ENCODE assay signal across 8 mouse cellular contexts in genomic region chr1:121332485-121332884, GRCm38 (mm10). TPM values are rescaled to one million over a fixed set of nuclear protein-coding genes. Genes with fewer than 3 reads are reported as not detected.
DNase-seq lines count a peak whose midpoint lies in the region; ATAC-seq and TF ChIP-seq lines count a peak whose summit lies in the region.

Gene Insig2, minus strand, starts transcription at chr1:121332589.

- H3K4me2 ChIP-seq in forebrain, embryonic 15.5 days (replicated peaks), result no peak within 1 kb of the TSS
- no peak within 1 kb of the TSS for H3K4me2 ChIP-seq in hindbrain, embryonic 11.5 days (replicated peaks; ENCODE audit: low read depth, low read length)

- 82% methylated on average over 1 of the region's 1 CpGs for WGBS in cerebellum, adult 2 months
- 94% methylated on average over 1 of the region's 1 CpGs for WGBS in forebrain, embryonic 15.5 days
- 100% methylated on average over 1 of the region's 1 CpGs for WGBS in hindbrain, embryonic 11.5 days
- 93% methylated on average over 1 of the region's 1 CpGs for WGBS in macrophage (ENCODE audit: missing documents)

- H3K9ac ChIP-seq in forebrain, embryonic 15.5 days (replicated peaks), result no peak within 1 kb of the TSS
- H3K9ac ChIP-seq in hindbrain, embryonic 11.5 days (ENCODE audit: low read depth, low read length), result no peak within 1 kb of the TSS

- DNase-seq in cerebellum, adult 2 months, result no peak
- DNase-seq in cerebellum, adult 18-20 months, result no peak
- no peak for DNase-seq in G1E (ENCODE audit: low spot score)
- no peak for DNase-seq in hindbrain, embryonic 11.5 days (ENCODE audit: low spot score)
- no peak for DNase-seq in embryo, embryonic 11 days

- no peak within 1 kb of the TSS for H3K27ac ChIP-seq in cerebellum, adult 2 months (ENCODE audit: insufficient read depth, low read length)
- H3K27ac ChIP-seq in forebrain, embryonic 15.5 days (replicated peaks), result no peak within 1 kb of the TSS
- H3K27ac ChIP-seq in hindbrain, embryonic 11.5 days (ENCODE audit: low read depth, low read length), result no peak within 1 kb of the TSS
- no peak within 1 kb of the TSS for H3K27ac ChIP-seq in macrophage

- H3K36me3 ChIP-seq in G1E (replicated peaks), result peaks cover 25% of the 10 kb centered on the region
- H3K36me3 ChIP-seq in forebrain, embryonic 15.5 days, result no peaks in the 10 kb centered on the region
- no peaks in the 10 kb centered on the region for H3K36me3 ChIP-seq in hindbrain, embryonic 11.5 days (ENCODE audit: control insufficient read depth, insufficient read depth, low read length)
- no peaks in the 10 kb centered on the region for H3K36me3 ChIP-seq in macrophage (ENCODE audit: inconsistent target)

- H3K4me1 ChIP-seq in cerebellum, adult 2 months (ENCODE audit: control insufficient read depth, insufficient read depth, low read length), result no peaks in the 10 kb centered on the region
- H3K4me1 ChIP-seq in G1E (ENCODE audit: insufficient read depth, low read depth, low read length), result peaks cover 6% of the 10 kb centered on the region
- H3K4me1 ChIP-seq in forebrain, embryonic 15.5 days, result peaks cover 11% of the 10 kb centered on the region
- H3K4me1 ChIP-seq in hindbrain, embryonic 11.5 days (replicated peaks; ENCODE audit: control insufficient read depth, insufficient read depth, low read length), result no peaks in the 10 kb centered on the region

- no peak for ATAC-seq in G1E (ENCODE audit: extremely low read depth, insufficient number of reproducible peaks, low FRiP score, poor library complexity, severe bottlenecking)
- no peak for ATAC-seq in forebrain, embryonic 15.5 days (replicated peaks)
- ATAC-seq in hindbrain, embryonic 11.5 days (ENCODE audit: low FRiP score), result no peak
- ATAC-seq in frontal cortex, adult (ENCODE audit: low TSS enrichment), result no peak

- no peak for TF ChIP-seq CTCF in cerebellum, adult 2 months (IDR thresholded peaks at IDR 0.05; ENCODE audit: borderline replicate concordance, insufficient read depth, low read depth, low read length)
- no peak for TF ChIP-seq CTCF in G1E (IDR thresholded peaks at IDR 0.05; ENCODE audit: low read depth, low read length)

- H3K4me3 ChIP-seq in cerebellum, adult 2 months (replicated peaks; ENCODE audit: insufficient read depth, low read depth, low read length), result no peak within 1 kb of the TSS
- H3K4me3 ChIP-seq in G1E (ENCODE audit: low read depth, low read length) (no peak within 1 kb of the TSS), macrophage (ENCODE audit: inconsistent target) (no peak within 1 kb of the TSS)
- H3K4me3 ChIP-seq in forebrain, embryonic 15.5 days, result no peak within 1 kb of the TSS
- no peak within 1 kb of the TSS for H3K4me3 ChIP-seq in hindbrain, embryonic 11.5 days (ENCODE audit: low read depth, low read length)

- no peaks in the 10 kb centered on the region for H3K27me3 ChIP-seq in cerebellum, adult 2 months (ENCODE audit: control insufficient read depth, insufficient read depth, low read length)
- no peaks in the 10 kb centered on the region for H3K27me3 ChIP-seq in G1E (ENCODE audit: insufficient read depth, low read length)
- H3K27me3 ChIP-seq in forebrain, embryonic 15.5 days, result no peaks in the 10 kb centered on the region
- no peaks in the 10 kb centered on the region for H3K27me3 ChIP-seq in hindbrain, embryonic 11.5 days (ENCODE audit: control insufficient read depth, insufficient read depth, low read length)

- TF ChIP-seq POLR2A in cerebellum, adult 2 months (IDR thresholded peaks at IDR 0.05; ENCODE audit: borderline replicate concordance, insufficient read depth, low read length), result no peak

- no peaks in the 10 kb centered on the region for H3K9me3 ChIP-seq in G1E (replicated peaks)
- no peaks in the 10 kb centered on the region for H3K9me3 ChIP-seq in forebrain, embryonic 15.5 days
- no peaks in the 10 kb centered on the region for H3K9me3 ChIP-seq in hindbrain, embryonic 11.5 days (ENCODE audit: control insufficient read depth, low read length)

- peaks cover under 1% of the 10 kb centered on the region; the same call in 1 of the 2 replicates for H3K79me2 ChIP-seq in macrophage (ENCODE audit: inconsistent target)

RNA-seq across cellular contexts. Expression of gene Insig2, which starts in this region (rescaled TPM):
- 63.2 and 63.9 TPM in 2 replicates for polyA plus RNA-seq in cerebellum, adult 2 months (2012; rRNA removed)
- total RNA-seq in G1E (2014; fragmentation: Nextera tagmentation), result 39.3 and 54.9 TPM in 2 replicates
- total RNA-seq in G1E (2017), result 33.0 and 56.5 TPM in 2 replicates
- polyA plus RNA-seq in G1E (2012), result 4.2 and 7.2 TPM in 2 replicates
- polyA plus RNA-seq in forebrain, embryonic 15.5 days (2015; fragmentation: Nextera tagmentation; extraction: Ambion mirVana), result 40.5 and 44.4 TPM in 2 replicates
- 19.1 and 20.8 TPM in 2 replicates for polyA plus RNA-seq in hindbrain, embryonic 11.5 days (2014; fragmentation: Nextera tagmentation; extraction: Ambion mirVana)
- 10 to 100 TPM in 25 of 26 experiments, 1 to 10 TPM in 1; 8.5 to 70.5 (median 22.3) TPM for total RNA-seq in macrophage (2018; cell fraction: chromatin; rRNA removed)
- 10 to 100 TPM; 16.3 to 34.1 (median 19.5) TPM for total RNA-seq in macrophage (2018; cell fraction: cytosol; rRNA removed)
- 10 to 100 TPM; 12.6 to 53.8 (median 22.6) TPM for total RNA-seq in macrophage (2018; cell fraction: nucleus; rRNA removed)
- 12.8 to 24.7 TPM (median 19.8 TPM) in 3 replicates for polyA plus RNA-seq in macrophage (2018)
